Mouse (Mus musculus): ENCODE data around the gene Dpp4. TPM values are rescaled to one million over a fixed set of nuclear protein-coding genes. Genes with fewer than 3 reads are reported as not detected.

The Dpp4 gene
- 2.9 and 3.5 TPM in 2 replicates for polyA plus RNA-seq (2012; rRNA removed)

- TF ChIP-seq POLR2A (IDR thresholded peaks at IDR 0.05; ENCODE audit: extremely low read depth, insufficient read depth, low read length) (no peak), CTCF (IDR thresholded peaks at IDR 0.05; ENCODE audit: extremely low read depth, insufficient read depth, low read length) (no peak)
- Histone ChIP-seq H3K4me1 (ENCODE audit: control insufficient read depth, insufficient read depth, low read length) (no peaks in the 10 kb centered on the region), H3K27ac (ENCODE audit: insufficient read depth, low read length) (no peak within 1 kb of the TSS), H3K4me3 (ENCODE audit: insufficient read depth, low read length) (peak within 1 kb of the TSS; percentile 31)
These were observed at the start of gene Dpp4 for GRCm38 (mm10) chr2:62412081-62412821. Dpp4 (minus strand) TSS chr2:62412231.

GRCm38 (mm10) chr2:62460815-62461450 is 48.9 kb upstream of the Dpp4 start:
- TF ChIP-seq POLR2A (IDR thresholded peaks at IDR 0.05; ENCODE audit: extremely low read depth, insufficient read depth, low read length) (no peak), CTCF (IDR thresholded peaks at IDR 0.05; ENCODE audit: extremely low read depth, insufficient read depth, low read length) (no peak)
- H3K27ac ChIP-seq (ENCODE audit: insufficient read depth, low read length): no peak overlapping the region
- no peak overlapping the region for H3K4me3 ChIP-seq (ENCODE audit: insufficient read depth, low read length)
- peaks cover 2% of the 10 kb centered on the region; the same call in 1 of the 2 replicates for H3K4me1 ChIP-seq (ENCODE audit: control insufficient read depth, insufficient read depth, low read length)

- no peak for TF ChIP-seq POLR2A (IDR thresholded peaks at IDR 0.05; ENCODE audit: extremely low read depth, insufficient read depth, low read length)
- no peak for TF ChIP-seq CTCF (IDR thresholded peaks at IDR 0.05; ENCODE audit: extremely low read depth, insufficient read depth, low read length)
- Histone ChIP-seq H3K27ac (ENCODE audit: insufficient read depth, low read length) (no peak overlapping the region; the same call in 1 of the 2 replicates), H3K4me1 (ENCODE audit: control insufficient read depth, insufficient read depth, low read length) (peaks cover 2% of the 10 kb centered on the region; the same call in 1 of the 2 replicates), H3K4me3 (ENCODE audit: insufficient read depth, low read length) (no peak overlapping the region)
These were observed 48.2 kb upstream of the Dpp4 start for GRCm38 (mm10) chr2:62460231-62460710.

- TF ChIP-seq CTCF (IDR thresholded peaks at IDR 0.05; ENCODE audit: extremely low read depth, insufficient read depth, low read length) (no peak), POLR2A (IDR thresholded peaks at IDR 0.05; ENCODE audit: extremely low read depth, insufficient read depth, low read length) (no peak)
- Histone ChIP-seq H3K4me3 (ENCODE audit: insufficient read depth, low read length) (no peak overlapping the region), H3K27ac (ENCODE audit: insufficient read depth, low read length) (peak overlapping the region; percentile 10; the same call in 1 of the 2 replicates), H3K4me1 (ENCODE audit: control insufficient read depth, insufficient read depth, low read length) (peaks cover 2% of the 10 kb centered on the region; the same call in 1 of the 2 replicates)
These were observed 47.5 kb upstream of the Dpp4 start for GRCm38 (mm10) chr2:62459241-62460174.

- Histone ChIP-seq H3K4me3 (ENCODE audit: insufficient read depth, low read length) (no peak overlapping the region), H3K4me1 (ENCODE audit: control insufficient read depth, insufficient read depth, low read length) (peaks cover 2% of the 10 kb centered on the region; the same call in 1 of the 2 replicates), H3K27ac (ENCODE audit: insufficient read depth, low read length) (no peak overlapping the region)
- TF ChIP-seq POLR2A (IDR thresholded peaks at IDR 0.05; ENCODE audit: extremely low read depth, insufficient read depth, low read length): no peak
- no peak for TF ChIP-seq CTCF (IDR thresholded peaks at IDR 0.05; ENCODE audit: extremely low read depth, insufficient read depth, low read length)
These were observed 46.0 kb upstream of the Dpp4 start for GRCm38 (mm10) chr2:62458070-62458469.

- peak overlapping the region; percentile 48; the same call in 1 of the 2 replicates for H3K27ac ChIP-seq (ENCODE audit: insufficient read depth, low read length)
- TF ChIP-seq POLR2A (IDR thresholded peaks at IDR 0.05; ENCODE audit: extremely low read depth, insufficient read depth, low read length): no peak
- no peak for TF ChIP-seq CTCF (IDR thresholded peaks at IDR 0.05; ENCODE audit: extremely low read depth, insufficient read depth, low read length)
- no peak overlapping the region for H3K4me3 ChIP-seq (ENCODE audit: insufficient read depth, low read length)
- no peaks in the 10 kb centered on the region for H3K4me1 ChIP-seq (ENCODE audit: control insufficient read depth, insufficient read depth, low read length)
These were observed 43.0 kb upstream of the Dpp4 start for GRCm38 (mm10) chr2:62454991-62455390.

- H3K4me1 ChIP-seq (ENCODE audit: control insufficient read depth, insufficient read depth, low read length): no peaks in the 10 kb centered on the region
- H3K27ac ChIP-seq (ENCODE audit: insufficient read depth, low read length): no peak overlapping the region
- no peak for TF ChIP-seq POLR2A (IDR thresholded peaks at IDR 0.05; ENCODE audit: extremely low read depth, insufficient read depth, low read length)
- no peak for TF ChIP-seq CTCF (IDR thresholded peaks at IDR 0.05; ENCODE audit: extremely low read depth, insufficient read depth, low read length)
- H3K4me3 ChIP-seq (ENCODE audit: insufficient read depth, low read length): no peak overlapping the region
These were observed 42.0 kb upstream of the Dpp4 start for GRCm38 (mm10) chr2:62454033-62454432.

GRCm38 (mm10) chr2:62450364-62450763 is 38.3 kb upstream of the Dpp4 start:
- no peak overlapping the region for H3K27ac ChIP-seq (ENCODE audit: insufficient read depth, low read length)
- TF ChIP-seq POLR2A (IDR thresholded peaks at IDR 0.05; ENCODE audit: extremely low read depth, insufficient read depth, low read length): no peak
- TF ChIP-seq CTCF (IDR thresholded peaks at IDR 0.05; ENCODE audit: extremely low read depth, insufficient read depth, low read length): no peak
- H3K4me3 ChIP-seq (ENCODE audit: insufficient read depth, low read length): no peak overlapping the region
- H3K4me1 ChIP-seq (ENCODE audit: control insufficient read depth, insufficient read depth, low read length): no peaks in the 10 kb centered on the region
